Mouse (Mus musculus): ENCODE measurements around the gene Nckap5l.
A peak's percentile ranks its signal among the peaks of the same experiment; 100 is the strongest.

Gene Nckap5l

GRCm38 (mm10) chr15:99457606-99458401 lies at the start of gene Nckap5l:
Gene Nckap5l (minus strand): TSS chr15:99457748.
- DNase-seq: peak; percentile 94 to 95

GRCm38 (mm10) chr15:99505324-99506095 lies 48.0 kb upstream of the Nckap5l start:
- DNase-seq: no peak

- no peak for DNase-seq
These were observed 45.7 kb upstream of the Nckap5l start for GRCm38 (mm10) chr15:99503256-99503655.

GRCm38 (mm10) chr15:99502311-99502831 lies 44.8 kb upstream of the Nckap5l start:
- DNase-seq: no peak

- no peak for DNase-seq
These were observed 44.0 kb upstream of the Nckap5l start for GRCm38 (mm10) chr15:99501292-99502260.

GRCm38 (mm10) chr15:99500320-99500719 lies 42.8 kb upstream of the Nckap5l start:
- no peak for DNase-seq

- DNase-seq: no peak
These were observed 42.2 kb upstream of the Nckap5l start for GRCm38 (mm10) chr15:99499726-99500125.

GRCm38 (mm10) chr15:99498781-99499180 lies 41.2 kb upstream of the Nckap5l start:
- no peak for DNase-seq

GRCm38 (mm10) chr15:99498356-99498755 lies 40.8 kb upstream of the Nckap5l start:
- DNase-seq: no peak

GRCm38 (mm10) chr15:99497527-99498242 lies 40.1 kb upstream of the Nckap5l start:
- DNase-seq: no peak

GRCm38 (mm10) chr15:99497061-99497460 lies 39.5 kb upstream of the Nckap5l start:
- DNase-seq: peak in 1 of 2 experiments; percentile 21

GRCm38 (mm10) chr15:99484745-99485144 lies 27.2 kb upstream of the Nckap5l start:
- no peak for DNase-seq

- no peak for DNase-seq
These were observed 18.3 kb upstream of the Nckap5l start for GRCm38 (mm10) chr15:99475814-99476213.

GRCm38 (mm10) chr15:99474576-99474926 lies 17.0 kb upstream of the Nckap5l start, which contains the start of gene Bcdin3d:
Gene Bcdin3d (minus strand): TSS chr15:99474730.
- DNase-seq: peak; percentile 93

GRCm38 (mm10) chr15:99473801-99474575 lies 16.4 kb upstream of the Nckap5l start:
- no peak for DNase-seq

GRCm38 (mm10) chr15:99472972-99473371 lies 15.4 kb upstream of the Nckap5l start:
- DNase-seq: no peak

GRCm38 (mm10) chr15:99471677-99472063 lies 14.1 kb upstream of the Nckap5l start:
- no peak for DNase-seq

- DNase-seq: peak; percentile 38
These were observed 13.6 kb upstream of the Nckap5l start for GRCm38 (mm10) chr15:99470971-99471676.

GRCm38 (mm10) chr15:99470224-99470761 lies 12.7 kb upstream of the Nckap5l start:
- DNase-seq: peak in 1 of 2 experiments; percentile 11

- DNase-seq: no peak
These were observed 12.2 kb upstream of the Nckap5l start for GRCm38 (mm10) chr15:99469736-99470135.

Measured in thymus, postnatal 36 days (tissue).